Mouse (Mus musculus): Measurements from ENCODE around the gene Atf6b.

GRCm38 (mm10) chr17:34676093-34676460 lies 29.1 kb downstream of the Atf6b start:
- TF ChIP-seq CTCF (IDR thresholded peaks at IDR 0.05; ENCODE audit: control insufficient read depth, insufficient read depth, insufficient replicate concordance, low read depth, low read length) (no peak), POLR2A (IDR thresholded peaks at IDR 0.05; ENCODE audit: control insufficient read depth, low read depth, low read length) (no peak)
